Mouse (Mus musculus): Measurements from ENCODE around the gene Hspa12b. TPM values are rescaled to one million over a fixed set of nuclear protein-coding genes. Genes with fewer than 3 reads are reported as not detected.

The Hspa12b gene
- total and polyA plus RNA-seq, 3 experiments: 0.56 to 2.0 (median 1.7) TPM

- no peak overlapping the region for H3K9ac ChIP-seq (ENCODE audit: insufficient read depth, low read depth)
These were observed 890 bp upstream of the Hspa12b start for GRCm38 (mm10) chr2:131125964-131126815.

GRCm38 (mm10) chr2:131128211-131128610, 1.1 kb downstream of the Hspa12b start:
- H3K27me3 ChIP-seq (replicated peaks): peaks cover 37% of the 10 kb centered on the region
- dilution Hi-C loops (cut with MboI; ENCODE audit: extremely low pct_ligation_motif_present, extremely low pct_unique_long_range_greater_than_20kb, low sequenced_read_pairs): no loop called here
- H3K4me1 ChIP-seq (ENCODE audit: control insufficient read depth in 1 of 2, insufficient read depth in 2 of 2): peaks cover 13 to 50% of the 10 kb centered on the region in 2 experiments
- in situ Hi-C loops (cut with MboI; ENCODE audit: low pct_ligation_motif_present, low pct_unique_long_range_greater_than_20kb, low sequenced_read_pairs): no loop called here
- no peaks in the 10 kb centered on the region for H3K36me3 ChIP-seq (replicated peaks in 1 of 2; ENCODE audit: control insufficient read depth in 1 of 2, insufficient read depth in 1 of 2, low read length in 1 of 2)
- H3K9ac ChIP-seq (ENCODE audit: insufficient read depth, low read depth): no peak overlapping the region
- no peak overlapping the region for H3K4me3 ChIP-seq (replicated peaks in 1 of 3; ENCODE audit: low read depth in 2 of 3, low read length in 2 of 3, poor library complexity in 1 of 3)
- no peaks in the 10 kb centered on the region for H3K79me2 ChIP-seq (replicated peaks; ENCODE audit: control insufficient read depth, extremely low read depth, insufficient read depth, poor library complexity, severe bottlenecking)
- H3K9me3 ChIP-seq (replicated peaks; ENCODE audit: low read length): no peaks in the 10 kb centered on the region
- H3K4me2 ChIP-seq (ENCODE audit: insufficient read depth, low read depth, poor library complexity, severe bottlenecking): no peak overlapping the region
- TF ChIP-seq ETS1 (conservative IDR thresholded peaks at IDR 0.05; ENCODE audit: low read depth, low read length): no peak
- no peak for TF ChIP-seq TBP (conservative IDR thresholded peaks at IDR 0.05; ENCODE audit: low read depth, low read length)
- no peak for TF ChIP-seq MYC (IDR thresholded peaks at IDR 0.05; ENCODE audit: low read depth, low read length)
- no peak for TF ChIP-seq PAX5 (IDR thresholded peaks at IDR 0.05; ENCODE audit: low read length)
- no peak for TF ChIP-seq HCFC1 (IDR thresholded peaks at IDR 0.05; ENCODE audit: low read depth, low read length)
- TF ChIP-seq E2F4 (IDR thresholded peaks at IDR 0.05; ENCODE audit: insufficient replicate concordance, low read depth, low read length): no peak
- no peak for TF ChIP-seq JUND (conservative IDR thresholded peaks at IDR 0.05; ENCODE audit: low read depth, low read length)
- no peak for TF ChIP-seq CHD1 (IDR thresholded peaks at IDR 0.05; ENCODE audit: low read depth, low read length)
- DNase-seq (ENCODE audit: extremely low read depth): no peak
- H3K27ac ChIP-seq (ENCODE audit: insufficient read depth, low read depth): no peak overlapping the region

More at GRCm38 (mm10) chr2:131125964-131126815, 890 bp upstream of the Hspa12b start:
- Histone ChIP-seq H3K4me1 (ENCODE audit: control insufficient read depth in 1 of 2, insufficient read depth in 2 of 2) (peaks cover 13 to 50% of the 10 kb centered on the region in 2 experiments), H3K9me3 (replicated peaks; ENCODE audit: low read length) (no peaks in the 10 kb centered on the region), H3K4me2 (ENCODE audit: insufficient read depth, low read depth, poor library complexity, severe bottlenecking) (no peak overlapping the region), H3K4me3 (replicated peaks in 1 of 3; ENCODE audit: low read depth in 2 of 3, low read length in 2 of 3, poor library complexity in 1 of 3) (no peak overlapping the region), H3K27ac (ENCODE audit: insufficient read depth, low read depth) (no peak overlapping the region), H3K79me2 (replicated peaks; ENCODE audit: control insufficient read depth, extremely low read depth, insufficient read depth, poor library complexity, severe bottlenecking) (no peaks in the 10 kb centered on the region), H3K27me3 (replicated peaks) (peaks cover 42% of the 10 kb centered on the region), H3K36me3 (replicated peaks in 1 of 2; ENCODE audit: control insufficient read depth in 1 of 2, insufficient read depth in 1 of 2, low read length in 1 of 2) (no peaks in the 10 kb centered on the region)
- dilution Hi-C loops (cut with MboI; ENCODE audit: extremely low pct_ligation_motif_present, extremely low pct_unique_long_range_greater_than_20kb, low sequenced_read_pairs) (no loop called here), in situ Hi-C loops (cut with MboI; ENCODE audit: low pct_ligation_motif_present, low pct_unique_long_range_greater_than_20kb, low sequenced_read_pairs) (no loop called here)
- peak; percentile 50 for DNase-seq (ENCODE audit: extremely low read depth)
- TF ChIP-seq MEF2A (IDR thresholded peaks at IDR 0.05; ENCODE audit: borderline replicate concordance, low read depth, low read length) (peak; percentile 47; the same call in 1 of the 2 replicates), UBTF (IDR thresholded peaks at IDR 0.05; ENCODE audit: low read depth, low read length) (no peak), POLR2AphosphoS2 (IDR thresholded peaks at IDR 0.05; ENCODE audit: low read depth, low read length) (no peak), SMC3 (IDR thresholded peaks at IDR 0.05; ENCODE audit: low read depth, low read length) (no peak), USF2 (conservative IDR thresholded peaks at IDR 0.05; ENCODE audit: low read depth, low read length) (no peak), EP300 (IDR thresholded peaks at IDR 0.05; ENCODE audit: low read length) (peak; percentile 49; the same call in 1 of the 2 replicates), MAX (IDR thresholded peaks at IDR 0.05; ENCODE audit: low read length) (no peak), RAD21 (IDR thresholded peaks at IDR 0.05; ENCODE audit: low read depth, low read length) (no peak), ZMIZ1 (IDR thresholded peaks at IDR 0.05; ENCODE audit: low read depth, low read length) (no peak), E2F4 (IDR thresholded peaks at IDR 0.05; ENCODE audit: insufficient replicate concordance, low read depth, low read length) (no peak), BHLHE40 (IDR thresholded peaks at IDR 0.05; ENCODE audit: low read depth, low read length) (no peak), JUN (IDR thresholded peaks at IDR 0.05; ENCODE audit: insufficient read depth, low read depth, low read length) (no peak), MAFK (IDR thresholded peaks at IDR 0.05; ENCODE audit: insufficient replicate concordance, low read length) (peak; percentile 65; the same call in 1 of the 2 replicates), KAT2A (IDR thresholded peaks at IDR 0.05; ENCODE audit: insufficient replicate concordance, low read length) (no peak), PAX5 (IDR thresholded peaks at IDR 0.05; ENCODE audit: low read length) (no peak), NELFE (IDR thresholded peaks at IDR 0.05; ENCODE audit: low read depth, low read length) (no peak), CHD1 (IDR thresholded peaks at IDR 0.05; ENCODE audit: low read depth, low read length) (no peak), GABPA (IDR thresholded peaks at IDR 0.05; ENCODE audit: insufficient replicate concordance, low read depth, low read length) (no peak), MXI1 (IDR thresholded peaks at IDR 0.05; ENCODE audit: low read depth, low read length) (no peak), TCF12 (IDR thresholded peaks at IDR 0.05; ENCODE audit: low read depth, low read length) (peak; percentile 88), MYC (IDR thresholded peaks at IDR 0.05; ENCODE audit: low read depth, low read length) (no peak), RCOR1 (conservative IDR thresholded peaks at IDR 0.05; ENCODE audit: low read depth, low read length) (0 out of 2 replicates have a peak, but pooled peaks have one; percentile 30), POLR2A (IDR thresholded peaks at IDR 0.05; ENCODE audit: low read depth, low read length) (no peak), IRF4 (IDR thresholded peaks at IDR 0.05; ENCODE audit: low read depth, low read length) (0 out of 2 replicates have a peak, but pooled peaks have one; percentile 37), SIN3A (IDR thresholded peaks at IDR 0.05; ENCODE audit: low read length) (no peak), ETS1 (conservative IDR thresholded peaks at IDR 0.05; ENCODE audit: low read depth, low read length) (peak; percentile 61), JUND (conservative IDR thresholded peaks at IDR 0.05; ENCODE audit: low read depth, low read length) (no peak)
